Mouse (Mus musculus) adrenal gland, postnatal 0 days (tissue): ENCODE data around the gene Fam129c. TPM values are rescaled to one million over a fixed set of nuclear protein-coding genes. Genes with fewer than 3 reads are reported as not detected.

Source experiments
- microRNA-seq: library from miRNA; unstranded; fragments of <30 nt; microRNA quantifications from one replicate; pipeline ENCODE4, GENCODE M21; 2016; ENCODE audit warnings: borderline replicate concordance; ENCODE audit not compliant: insufficient number of aligned reads
- polyA plus RNA-seq: library from polyadenylated mRNA; unstranded; fragments of >200 nt; fragmentation: Nextera tagmentation; extraction: Ambion mirVana; gene quantifications from 2 replicates; pipeline ENCODE4 v1.2.1, GENCODE M21; 2015

Fam129c gene
- 0.90 and 1.8 TPM in 2 replicates for polyA plus RNA-seq

DNA sequence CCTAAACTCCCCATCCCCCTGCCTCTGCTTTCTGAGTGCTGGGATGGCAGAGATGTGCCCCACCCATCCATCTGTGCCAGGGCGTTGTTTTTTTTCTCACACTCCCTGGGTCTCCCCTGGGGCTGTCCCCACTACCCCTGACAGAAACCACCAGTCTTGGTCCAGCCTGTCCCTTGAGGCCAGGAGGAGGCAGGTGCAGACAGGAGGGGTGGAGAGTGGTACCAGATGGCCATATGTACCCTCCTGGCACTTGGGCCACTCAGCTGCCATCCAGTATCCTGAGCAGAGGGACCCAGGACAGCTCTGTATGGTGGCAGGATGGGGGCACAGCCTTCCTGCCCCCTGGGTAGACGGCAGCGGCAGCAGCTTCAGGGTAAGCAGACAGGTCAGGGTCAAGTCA is at the start of gene Fam129c:
TSS of gene Fam129c (plus strand) at position 198 of the 400 bp plus-strand sequence.

DNA sequence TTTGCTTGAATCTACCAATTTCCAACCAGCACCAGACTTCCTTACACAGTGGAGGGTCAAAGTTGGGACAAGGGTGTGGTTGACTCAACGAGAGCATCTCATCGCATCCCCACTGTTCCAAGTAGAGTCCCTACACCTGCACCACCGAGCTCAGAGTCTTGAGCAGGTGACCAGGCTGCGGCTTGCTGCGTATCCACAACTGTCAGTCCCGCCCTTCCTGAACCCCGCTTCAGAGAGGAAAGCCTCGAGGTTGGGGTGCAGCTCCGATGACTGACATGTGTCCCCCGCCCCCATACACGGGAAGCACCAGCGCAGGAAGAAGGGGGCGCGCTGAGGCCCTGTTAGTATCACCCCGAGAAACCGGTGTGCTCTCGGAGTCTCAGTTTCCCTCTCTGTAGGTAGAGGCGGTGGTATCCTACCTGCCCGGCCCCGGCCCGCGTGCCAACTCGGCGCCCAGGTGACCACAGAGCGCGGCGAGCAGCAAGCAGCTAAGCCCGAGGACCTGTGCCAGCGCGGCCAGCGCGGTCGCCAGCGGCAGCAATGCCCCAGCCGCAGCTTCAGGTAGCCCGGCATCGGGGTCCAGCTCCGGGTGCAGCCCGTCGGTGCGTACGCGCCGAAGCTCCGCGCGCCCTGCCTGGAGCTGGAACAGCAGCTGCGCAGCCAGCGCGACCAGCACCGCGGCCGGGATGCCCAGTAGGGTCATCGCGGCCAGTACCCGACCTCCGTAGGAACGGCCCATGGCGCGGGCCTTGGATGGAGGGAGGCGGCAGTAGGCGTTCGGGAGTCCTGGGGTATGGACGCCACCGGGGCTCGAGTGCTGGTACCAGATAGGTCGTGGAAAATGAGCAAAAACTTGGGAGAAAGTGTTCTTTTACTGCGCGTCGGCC is 39.1 kb upstream of the Fam129c start, which contains the start of gene Tmem221:
TSS of gene Tmem221 (minus strand) at position 801 of the 887 bp plus-strand sequence.

DNA sequence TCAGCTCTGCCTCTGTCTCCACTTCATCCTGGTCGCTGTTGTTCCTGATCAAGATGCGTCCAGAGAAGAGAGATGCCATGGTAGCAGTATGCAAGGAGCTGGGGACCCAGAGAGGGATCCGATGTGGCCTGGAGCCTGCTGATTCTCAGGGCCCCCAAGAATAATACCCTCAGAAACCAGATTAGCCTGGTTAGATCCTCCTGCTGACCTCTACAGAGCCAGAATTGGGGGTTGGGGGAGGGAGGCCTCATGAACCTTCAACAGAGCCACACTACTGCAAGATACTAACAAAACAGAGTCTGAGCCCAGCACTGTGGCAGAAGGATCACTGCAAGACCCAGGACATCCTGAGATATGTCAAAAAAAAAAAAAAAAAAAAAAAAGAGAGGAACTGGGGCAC is 30.9 kb upstream of the Fam129c start, which contains the start of gene Nxnl1:
TSS of gene Nxnl1 (minus strand) at position 101 of the 400 bp plus-strand sequence.

DNA sequence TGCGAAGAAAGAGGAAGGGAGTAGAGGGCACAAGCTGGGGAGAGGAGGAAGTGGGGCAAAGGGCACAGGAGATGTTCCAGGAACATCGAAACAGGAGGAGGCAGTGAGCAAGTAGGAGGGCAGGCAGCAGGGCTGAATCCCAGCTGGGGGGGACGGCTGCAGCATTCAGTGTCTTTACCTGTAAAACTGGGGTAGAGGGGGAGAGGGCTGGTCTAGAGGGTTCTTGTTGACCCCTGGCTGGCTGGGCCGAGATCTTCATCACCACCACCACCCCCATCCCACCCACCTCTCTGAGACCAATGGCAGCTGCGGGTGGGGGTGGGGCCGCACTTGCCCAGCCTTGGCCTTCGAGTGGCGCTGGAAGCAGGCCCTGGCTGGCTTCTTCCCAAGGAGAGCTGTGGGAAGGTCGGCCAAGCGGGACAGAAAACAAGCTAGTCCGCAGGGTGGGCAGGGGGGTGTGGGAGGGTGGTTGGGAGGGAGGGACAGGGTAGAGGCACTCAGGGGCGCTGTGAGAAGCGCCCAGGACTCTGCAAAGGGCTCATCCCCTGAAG is 29.0 kb upstream of the Fam129c start, which contains the start of gene Slc27a1:
TSS of gene Slc27a1 (plus strand) at position 496 of the 551 bp plus-strand sequence.

DNA sequence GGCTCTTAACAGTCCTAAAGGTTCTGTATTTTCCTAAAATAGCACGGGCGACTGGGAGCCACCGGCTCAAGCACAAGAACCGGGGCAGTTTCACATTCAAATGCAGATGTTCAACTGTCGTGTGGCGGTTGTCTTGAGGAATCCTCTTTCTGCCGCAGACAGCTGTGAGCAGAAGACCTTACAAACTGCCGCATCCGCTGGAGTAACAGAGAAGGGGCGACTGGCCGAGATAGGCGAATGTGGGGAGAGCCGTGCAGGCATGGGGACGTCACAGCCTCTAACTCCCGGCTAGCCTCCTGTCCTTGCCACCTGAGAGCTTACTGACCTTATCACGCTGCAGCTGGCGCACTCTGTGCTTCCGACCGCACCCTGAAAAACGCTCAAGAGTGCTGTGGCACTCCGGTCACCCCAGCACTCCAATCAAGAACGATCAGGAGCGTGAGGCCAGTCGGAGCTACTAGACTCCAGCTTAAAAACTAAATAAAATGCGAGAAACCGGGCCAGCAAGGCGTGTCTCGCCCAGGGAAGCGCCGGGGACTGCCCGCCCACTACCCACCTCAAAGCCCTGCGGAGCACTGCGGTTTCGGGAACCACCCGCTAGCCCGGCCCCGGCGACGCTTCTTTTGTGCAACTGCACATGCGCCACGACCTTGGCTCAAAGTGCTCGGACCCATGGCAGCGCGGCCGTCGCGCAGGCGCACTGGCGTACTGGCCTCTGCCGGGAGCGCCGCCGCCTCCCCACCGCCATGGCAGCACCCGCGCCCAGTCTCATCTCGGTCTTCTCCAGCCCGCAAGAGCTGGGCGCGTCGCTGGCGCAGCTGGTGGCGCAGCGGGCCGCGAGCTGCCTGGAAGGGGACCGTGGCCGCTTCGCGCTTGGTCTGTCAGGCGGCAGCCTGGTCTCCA is 5.7 kb upstream of the Fam129c start, which contains the start of gene Pgls:
TSS of gene Pgls (plus strand) at position 706 of the 903 bp plus-strand sequence.

DNA sequence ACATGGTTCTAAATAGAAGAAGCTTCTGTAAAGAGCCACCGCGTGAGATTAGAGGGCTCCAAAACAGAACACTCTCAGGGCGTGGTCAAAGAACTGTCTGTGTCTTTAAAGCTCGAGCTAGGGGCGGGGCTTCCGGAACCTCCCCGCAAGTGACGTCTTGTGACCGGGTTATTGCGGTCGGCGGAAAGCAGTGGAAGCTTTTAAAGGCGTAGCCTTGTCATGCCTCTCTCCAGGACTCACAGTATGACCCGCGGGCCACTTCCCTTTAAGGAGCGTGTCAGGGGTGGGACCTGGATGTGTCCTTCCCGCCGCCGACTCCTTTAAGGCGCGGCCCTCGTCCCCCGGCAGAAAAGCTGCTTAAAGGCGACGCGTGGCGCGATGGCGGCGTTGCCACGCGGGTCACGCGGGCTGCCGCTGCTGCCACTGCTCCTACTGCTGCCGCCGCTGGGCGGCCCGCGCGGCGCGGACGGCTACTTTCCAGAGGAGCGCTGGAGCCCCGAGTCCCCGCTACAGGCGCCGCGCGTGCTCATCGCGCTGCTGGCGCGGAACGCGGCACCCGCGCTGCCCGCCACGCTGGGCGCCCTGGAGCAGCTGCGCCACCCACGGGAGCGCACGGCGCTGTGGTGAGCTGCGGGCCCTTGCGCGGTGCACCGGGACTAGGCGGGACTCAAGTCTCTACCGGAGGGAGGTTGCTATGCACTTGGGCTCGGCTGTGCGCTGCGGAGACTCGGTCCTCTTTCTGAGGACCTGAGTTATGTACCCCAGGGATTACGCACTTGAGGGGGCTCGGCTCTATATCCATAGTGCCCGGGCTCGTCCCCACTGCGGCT is 13.6 kb downstream of the Fam129c start, which contains the start of gene Colgalt1:
TSS of gene Colgalt1 (plus strand) at position 177 of the 830 bp plus-strand sequence.

Small RNAs within 50 kb of the gene (microRNA-seq; reads per million reads assigned to microRNA genes)
- gene Mir6769b: not detected

Other genes with a start within 250 kb of the Fam129c start
- gene Use1, start 230.8 kb upstream of the Fam129c start, polyA plus RNA-seq: 227 and 256 TPM in 2 replicates
- 6.7 and 12.3 TPM in 2 replicates for gene Ocel1, start 226.3 kb upstream of the Fam129c start, polyA plus RNA-seq
- gene Nr2f6, start 215.7 kb upstream of the Fam129c start, polyA plus RNA-seq: 51.9 and 63.0 TPM in 2 replicates
- 6.3 and 13.0 TPM in 2 replicates for gene Ushbp1, start 201.8 kb upstream of the Fam129c start, polyA plus RNA-seq
- gene Babam1, start 200.8 kb upstream of the Fam129c start, polyA plus RNA-seq: 78.6 and 106 TPM in 2 replicates
- gene Ankle1, start 191.6 kb upstream of the Fam129c start, polyA plus RNA-seq: 5.0 and 7.8 TPM in 2 replicates
- 65.5 and 72.8 TPM in 2 replicates for gene Abhd8, start 134.0 kb upstream of the Fam129c start, polyA plus RNA-seq
- 169 and 185 TPM in 2 replicates for gene Mrpl34, start 132.7 kb upstream of the Fam129c start, polyA plus RNA-seq
- 75.4 and 78.6 TPM in 2 replicates for gene Dda1, start 128.4 kb upstream of the Fam129c start, polyA plus RNA-seq
- 3.3 and 4.4 TPM in 2 replicates for gene Ano8, start 111.7 kb upstream of the Fam129c start, polyA plus RNA-seq
- gene Gtpbp3, start 109.5 kb upstream of the Fam129c start, polyA plus RNA-seq: 9.8 and 11.8 TPM in 2 replicates
- gene Plvap, start 85.9 kb upstream of the Fam129c start, polyA plus RNA-seq: 65.2 and 131 TPM in 2 replicates
- not detected in 2 replicates for gene Ccdc194, start 71.9 kb upstream of the Fam129c start, polyA plus RNA-seq
- gene Bst2, start 60.2 kb upstream of the Fam129c start, polyA plus RNA-seq: 85.3 and 125 TPM in 2 replicates
- 141 TPM in 2 replicates for gene Mvb12a, start 54.7 kb upstream of the Fam129c start, polyA plus RNA-seq
- 7.8 and 15.0 TPM in 2 replicates for gene Tmem221, start 38.8 kb upstream of the Fam129c start, polyA plus RNA-seq
- 0.24 and 0.70 TPM in 2 replicates for gene Nxnl1, start 31.0 kb upstream of the Fam129c start, polyA plus RNA-seq
- gene Slc27a1, start 28.8 kb upstream of the Fam129c start, polyA plus RNA-seq: 38.9 and 85.2 TPM in 2 replicates
- gene Pgls, start 5.5 kb upstream of the Fam129c start, polyA plus RNA-seq: 274 and 329 TPM in 2 replicates
- 53.2 and 58.1 TPM in 2 replicates for gene Colgalt1, start 13.3 kb downstream of the Fam129c start, polyA plus RNA-seq
- gene Unc13a, start 74.1 kb downstream of the Fam129c start, polyA plus RNA-seq: 2.3 and 2.9 TPM in 2 replicates
- gene Jak3, start 78.6 kb downstream of the Fam129c start, polyA plus RNA-seq: 2.7 and 6.0 TPM in 2 replicates
- 0.65 and 2.0 TPM in 2 replicates for gene Insl3, start 91.6 kb downstream of the Fam129c start, polyA plus RNA-seq
- 2.2 and 4.1 TPM in 2 replicates for gene B3gnt3, start 104.1 kb downstream of the Fam129c start, polyA plus RNA-seq
- gene Fcho1, start 128.1 kb downstream of the Fam129c start, polyA plus RNA-seq: 5.1 and 6.2 TPM in 2 replicates